Mouse (Mus musculus): ENCODE results near the gene Tmod3. TPM values are rescaled to one million over a fixed set of nuclear protein-coding genes. Genes with fewer than 3 reads are reported as not detected.

Gene Tmod3
- 10 to 100 TPM; 12.8 to 16.0 (median 14.7) TPM for total RNA-seq (2022)

GRCm38 (mm10) chr9:75559512-75560012, at the start of gene Tmod3:
Tmod3 (minus strand) TSS chr9:75559657.
- DNase-seq (ENCODE audit: low spot score in 2 of 2), result peak; percentile 88

GRCm38 (mm10) chr9:75607496-75607895, 48.0 kb upstream of the Tmod3 start:
- no peak for DNase-seq (ENCODE audit: low spot score in 2 of 2)

- DNase-seq (ENCODE audit: low spot score in 2 of 2), result no peak
Measured at GRCm38 (mm10) chr9:75601510-75601909, 42.1 kb upstream of the Tmod3 start.

GRCm38 (mm10) chr9:75600166-75600934, 40.9 kb upstream of the Tmod3 start:
- DNase-seq (ENCODE audit: low spot score in 2 of 2), result peak in 1 of 2 experiments; percentile 20

- no peak for DNase-seq (ENCODE audit: low spot score in 2 of 2)
Measured at GRCm38 (mm10) chr9:75599191-75599841, 39.9 kb upstream of the Tmod3 start.

GRCm38 (mm10) chr9:75597596-75597995, 38.1 kb upstream of the Tmod3 start:
- no peak for DNase-seq (ENCODE audit: low spot score in 2 of 2)

GRCm38 (mm10) chr9:75597036-75597435, 37.6 kb upstream of the Tmod3 start:
- no peak for DNase-seq (ENCODE audit: low spot score in 2 of 2)

GRCm38 (mm10) chr9:75593481-75593880, 34.0 kb upstream of the Tmod3 start:
- no peak for DNase-seq (ENCODE audit: low spot score in 2 of 2)

- no peak for DNase-seq (ENCODE audit: low spot score in 2 of 2)
Measured at GRCm38 (mm10) chr9:75589850-75590790, 30.7 kb upstream of the Tmod3 start.

GRCm38 (mm10) chr9:75581694-75582350, 22.4 kb upstream of the Tmod3 start:
- DNase-seq (ENCODE audit: low spot score in 2 of 2), result no peak

GRCm38 (mm10) chr9:75579321-75579720, 19.9 kb upstream of the Tmod3 start:
- DNase-seq (ENCODE audit: low spot score in 2 of 2), result no peak

- no peak for DNase-seq (ENCODE audit: low spot score in 2 of 2)
Measured at GRCm38 (mm10) chr9:75571036-75571942, 11.8 kb upstream of the Tmod3 start.

- no peak for DNase-seq (ENCODE audit: low spot score in 2 of 2)
Measured at GRCm38 (mm10) chr9:75568399-75568798, 8.9 kb upstream of the Tmod3 start.

GRCm38 (mm10) chr9:75564892-75565291, 5.4 kb upstream of the Tmod3 start:
- no peak for DNase-seq (ENCODE audit: low spot score in 2 of 2)

GRCm38 (mm10) chr9:75563622-75564021, 4.2 kb upstream of the Tmod3 start:
- DNase-seq (ENCODE audit: low spot score in 2 of 2), result no peak

- no peak for DNase-seq (ENCODE audit: low spot score in 2 of 2)
Measured at GRCm38 (mm10) chr9:75563176-75563575, 3.7 kb upstream of the Tmod3 start.

GRCm38 (mm10) chr9:75561040-75561669, 1.7 kb upstream of the Tmod3 start:
- no peak for DNase-seq (ENCODE audit: low spot score in 2 of 2)

GRCm38 (mm10) chr9:75560353-75560752, 896 bp upstream of the Tmod3 start:
- DNase-seq (ENCODE audit: low spot score in 2 of 2), result no peak

- DNase-seq (ENCODE audit: low spot score in 2 of 2), result no peak
Measured at GRCm38 (mm10) chr9:75558812-75559511, 495 bp downstream of the Tmod3 start.

All from gastrocnemius, adult 8-10 months (tissue).